Mouse (Mus musculus) E14TG2a.4 (cell line): ENCODE results near the gene Kif22.

Experiments used
- CTCF ChIP-seq: conservative IDR thresholded peaks from 2 replicates; pipeline ENCODE4 v1.5.1; 2014; ENCODE audit warnings: low read length
- NANOG ChIP-seq: IDR thresholded peaks from 2 replicates; pipeline ENCODE4 v1.6.1; 2014; ENCODE audit warnings: borderline replicate concordance, low read length, mixed read lengths
- POU5F1 ChIP-seq: IDR thresholded peaks from 2 replicates; pipeline ENCODE4 v1.6.1; 2014; ENCODE audit warnings: low read length, borderline replicate concordance

DNA sequence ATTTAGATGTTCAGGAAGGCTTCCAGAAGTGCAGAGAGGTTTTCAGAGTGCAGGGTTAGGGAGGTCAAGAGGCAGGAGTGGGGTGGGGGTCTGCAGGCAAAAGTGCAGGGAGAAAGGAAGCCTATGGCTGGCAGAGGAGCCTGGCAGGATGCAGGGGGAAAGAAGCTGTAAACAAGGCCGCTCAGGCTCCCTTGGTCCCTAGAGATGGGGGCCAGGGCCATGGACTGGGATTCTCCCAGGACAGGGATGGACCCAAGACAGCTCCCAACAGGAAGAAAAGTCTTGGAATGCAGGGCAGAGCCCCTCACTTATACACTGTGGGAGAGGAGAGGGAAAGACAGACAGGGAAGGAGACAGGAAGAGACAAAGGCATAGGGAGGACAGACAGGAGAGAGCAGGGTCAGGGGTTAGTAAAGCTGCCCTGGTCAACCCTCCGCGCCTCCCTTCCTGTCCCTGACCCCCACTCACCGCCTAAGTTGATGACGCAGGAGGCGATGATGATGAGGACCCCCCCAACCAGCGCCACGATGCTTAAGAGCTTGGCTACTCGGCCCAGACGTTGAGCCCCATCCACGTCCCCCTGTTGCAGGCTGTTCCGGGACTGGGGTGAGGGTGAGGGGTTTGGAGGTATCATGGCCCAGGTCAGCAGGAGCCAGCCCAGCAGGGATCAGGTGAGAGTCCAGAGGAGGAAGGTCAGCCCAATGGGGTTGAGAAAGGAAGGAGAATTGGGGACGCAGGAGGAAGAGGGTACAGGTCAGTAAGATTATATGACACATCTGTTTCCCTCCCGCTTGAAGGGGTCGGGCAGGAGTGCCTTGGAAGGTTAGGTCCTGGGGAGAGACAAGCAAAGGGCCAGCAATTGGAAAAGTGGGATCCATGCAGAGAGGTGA, 23.6 kb downstream of the Kif22 start:
- no peak for TF ChIP-seq CTCF
- no peak for TF ChIP-seq NANOG
- no peak for TF ChIP-seq POU5F1
